16 mouse cellular contexts compared by ENCODE assay signal in the genomic region with DNA sequence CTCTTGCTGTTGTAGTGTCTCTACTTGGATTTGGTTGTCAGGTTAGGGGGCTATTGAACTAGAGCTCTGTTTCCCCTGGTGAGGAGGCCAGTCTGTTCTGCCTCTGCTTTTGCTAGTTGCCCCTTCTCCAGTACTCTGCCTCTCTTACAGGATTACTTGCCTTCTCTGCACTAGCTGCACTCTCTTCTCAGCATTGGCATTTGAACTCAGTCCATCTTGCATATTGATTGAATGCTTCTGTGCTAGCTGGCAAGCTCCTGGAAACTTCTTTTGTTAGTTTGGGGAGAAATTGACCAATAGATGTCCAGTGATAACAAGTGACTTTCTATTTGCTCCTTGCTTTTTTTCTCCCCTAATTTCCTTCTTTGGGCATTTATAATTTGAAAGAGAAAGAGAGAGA.
"Had no signal": no experiment of that assay in that cellular context is flagged by ENCODE, and none has a peak within 500 bp of the region (broad histone marks: within the 10 kb centered on the region; RNA-seq: fewer than 3 reads in every experiment).

No protein-coding gene starts in this region.

- H3K9ac ChIP-seq: limb, embryonic 13.5 days; lung, embryonic 14.5 days; midbrain, embryonic 15.5 days; neural tube, embryonic 13.5 days; stomach, embryonic 15.5 days had no signal

- H3K9me3 ChIP-seq: limb, embryonic 13.5 days; midbrain, embryonic 10.5 days; midbrain, embryonic 15.5 days; neural tube, embryonic 13.5 days; stomach, embryonic 15.5 days had no signal

- H3K4me2 ChIP-seq: limb, embryonic 13.5 days; liver, embryonic 11.5 days; lung, embryonic 14.5 days; midbrain, embryonic 15.5 days; neural tube, embryonic 13.5 days; stomach, embryonic 15.5 days had no signal

- H3K4me1 ChIP-seq: limb, embryonic 13.5 days; midbrain, embryonic 10.5 days; midbrain, embryonic 15.5 days; neural tube, embryonic 13.5 days; stomach, embryonic 15.5 days had no signal

- H3K4me3 ChIP-seq: limb, embryonic 13.5 days; midbrain, embryonic 10.5 days; midbrain, embryonic 15.5 days; neural tube, embryonic 13.5 days; stomach, embryonic 15.5 days had no signal

- H3K27ac ChIP-seq: limb, embryonic 13.5 days; midbrain, embryonic 10.5 days; midbrain, embryonic 15.5 days; neural tube, embryonic 13.5 days; stomach, embryonic 15.5 days had no signal

- ATAC-seq: midbrain, embryonic 15.5 days had no signal

- DNase-seq: kidney, adult 18-20 months; kidney, postnatal 10 days; left cerebral cortex, postnatal 4 days; lung, embryonic 14.5 days; lung, postnatal 10 days; lung, postnatal 4 days; retina, postnatal 1 day; right cerebral cortex, postnatal 4 days; spleen, adult 18-20 months; thymus, postnatal 36 days had no signal

- H3K36me3 ChIP-seq: limb, embryonic 13.5 days; midbrain, embryonic 10.5 days; midbrain, embryonic 15.5 days; neural tube, embryonic 13.5 days; stomach, embryonic 15.5 days had no signal

- H3K27me3 ChIP-seq: limb, embryonic 13.5 days; midbrain, embryonic 15.5 days; neural tube, embryonic 13.5 days; stomach, embryonic 15.5 days had no signal
